Mouse (Mus musculus) retina, postnatal 1 day (tissue): ENCODE results near the gene Myh11.

Experiments used
- DNase-seq: peaks from one replicate; pipeline ENCODE4 v3.0.0-alpha.2; 2012

The Myh11 gene

GRCm38 (mm10) chr16:14265203-14265920 lies 25.8 kb downstream of the Myh11 start:
- no peak for DNase-seq

GRCm38 (mm10) chr16:14264504-14264903 lies 26.7 kb downstream of the Myh11 start:
- no peak for DNase-seq

GRCm38 (mm10) chr16:14263241-14263640 lies 27.9 kb downstream of the Myh11 start:
- DNase-seq = no peak

- no peak for DNase-seq
Observed at GRCm38 (mm10) chr16:14262410-14262809, 28.8 kb downstream of the Myh11 start.

- no peak for DNase-seq
Observed at GRCm38 (mm10) chr16:14258856-14259255, 32.3 kb downstream of the Myh11 start.

GRCm38 (mm10) chr16:14253586-14253985 lies 37.6 kb downstream of the Myh11 start:
- no peak for DNase-seq

- no peak for DNase-seq
Observed at GRCm38 (mm10) chr16:14252877-14253276, 38.3 kb downstream of the Myh11 start.

- no peak for DNase-seq
Observed at GRCm38 (mm10) chr16:14249913-14250312, 41.3 kb downstream of the Myh11 start.

- DNase-seq = peak; percentile 30
Observed at GRCm38 (mm10) chr16:14242553-14242952, 48.6 kb downstream of the Myh11 start.

GRCm38 (mm10) chr16:14242059-14242458 lies 49.1 kb downstream of the Myh11 start:
- DNase-seq = no peak

GRCm38 (mm10) chr16:14237100-14237723 lies 54.0 kb downstream of the Myh11 start:
- peak; percentile 74 for DNase-seq

GRCm38 (mm10) chr16:14215156-14215555 lies 76.0 kb downstream of the Myh11 start:
- DNase-seq = no peak

GRCm38 (mm10) chr16:14198798-14199197 lies 92.4 kb downstream of the Myh11 start:
- DNase-seq = no peak

GRCm38 (mm10) chr16:14195427-14195826 lies 95.7 kb downstream of the Myh11 start:
- DNase-seq = peak; percentile 60

GRCm38 (mm10) chr16:14194164-14194950 lies 96.8 kb downstream of the Myh11 start:
- DNase-seq = no peak

GRCm38 (mm10) chr16:14185516-14185915 lies 105.7 kb downstream of the Myh11 start:
- DNase-seq = no peak

GRCm38 (mm10) chr16:14183856-14184255 lies 107.3 kb downstream of the Myh11 start:
- DNase-seq = no peak

GRCm38 (mm10) chr16:14182360-14182759 lies 108.8 kb downstream of the Myh11 start:
- DNase-seq = no peak

- DNase-seq = no peak
Observed at GRCm38 (mm10) chr16:14180163-14180733, 110.9 kb downstream of the Myh11 start.

GRCm38 (mm10) chr16:14178041-14178440 lies 113.1 kb downstream of the Myh11 start:
- DNase-seq = no peak

- no peak for DNase-seq
Observed at GRCm38 (mm10) chr16:14169706-14170105, 121.5 kb downstream of the Myh11 start.

GRCm38 (mm10) chr16:14166490-14166889 lies 124.7 kb downstream of the Myh11 start:
- DNase-seq = no peak

GRCm38 (mm10) chr16:14163731-14164130 lies 127.4 kb downstream of the Myh11 start:
- DNase-seq = peak; percentile 16
